Mouse (Mus musculus) right cerebral cortex, postnatal 14 days (tissue): ENCODE measurements around the gene Hint1.

Source experiments
- DNase-seq: peaks from one replicate; pipeline ENCODE4 v3.0.0; 2022

Gene Hint1

GRCm38 (mm10) chr11:54861471-54862420 is 4.4 kb upstream of the Hint1 start:
- no peak for DNase-seq

- DNase-seq, result peak; percentile 63
Measured at GRCm38 (mm10) chr11:54862621-54863520, 3.3 kb upstream of the Hint1 start.

- DNase-seq, result no peak
Measured at GRCm38 (mm10) chr11:54865330-54866085, 675 bp upstream of the Hint1 start.

GRCm38 (mm10) chr11:54867049-54867385 is 834 bp downstream of the Hint1 start:
- DNase-seq, result no peak

GRCm38 (mm10) chr11:54867903-54868434 is 1.8 kb downstream of the Hint1 start:
- DNase-seq, result no peak

GRCm38 (mm10) chr11:54868445-54868844 is 2.3 kb downstream of the Hint1 start:
- no peak for DNase-seq

- DNase-seq, result no peak
Measured at GRCm38 (mm10) chr11:54869318-54869717, 3.1 kb downstream of the Hint1 start.

- no peak for DNase-seq
Measured at GRCm38 (mm10) chr11:54871831-54872537, 5.8 kb downstream of the Hint1 start.

- DNase-seq, result no peak
Measured at GRCm38 (mm10) chr11:54876031-54876430, 9.8 kb downstream of the Hint1 start.

GRCm38 (mm10) chr11:54878893-54879292 is 12.7 kb downstream of the Hint1 start:
- DNase-seq, result no peak

- no peak for DNase-seq
Measured at GRCm38 (mm10) chr11:54879434-54879833, 13.3 kb downstream of the Hint1 start.

- DNase-seq, result no peak
Measured at GRCm38 (mm10) chr11:54879922-54880321, 13.7 kb downstream of the Hint1 start.

- no peak for DNase-seq
Measured at GRCm38 (mm10) chr11:54881051-54881474, 14.9 kb downstream of the Hint1 start.

- DNase-seq, result no peak
Measured at GRCm38 (mm10) chr11:54882671-54883070, 16.5 kb downstream of the Hint1 start.

- DNase-seq, result no peak
Measured at GRCm38 (mm10) chr11:54884197-54884828, 18.1 kb downstream of the Hint1 start.

- no peak for DNase-seq
Measured at GRCm38 (mm10) chr11:54884937-54885336, 18.8 kb downstream of the Hint1 start.

GRCm38 (mm10) chr11:54885406-54885805 is 19.2 kb downstream of the Hint1 start:
- no peak for DNase-seq

GRCm38 (mm10) chr11:54887927-54888326 is 21.7 kb downstream of the Hint1 start:
- DNase-seq, result no peak

GRCm38 (mm10) chr11:54891341-54891740 is 25.2 kb downstream of the Hint1 start:
- DNase-seq, result no peak

- no peak for DNase-seq
Measured at GRCm38 (mm10) chr11:54892091-54892490, 25.9 kb downstream of the Hint1 start.

- DNase-seq, result no peak
Measured at GRCm38 (mm10) chr11:54894589-54894988, 28.4 kb downstream of the Hint1 start.
